Mouse (Mus musculus): ENCODE results near the gene Kdm1a.

GRCm38 (mm10) chr4:136650261-136650660 is 47.7 kb upstream of the Kdm1a start:
- TF ChIP-seq POLR2A (IDR thresholded peaks at IDR 0.05; ENCODE audit: borderline replicate concordance, extremely low read depth, insufficient read depth, insufficient read length, poor library complexity, severe bottlenecking): no peak
- no peak for TF ChIP-seq CTCF (IDR thresholded peaks at IDR 0.05; ENCODE audit: borderline replicate concordance, extremely low read depth, insufficient read depth, insufficient read length)
